Mouse (Mus musculus) layer of hippocampus, adult 18-20 months (tissue): Measurements from ENCODE around the gene 4930467E23Rik. TPM values are rescaled to one million over a fixed set of nuclear protein-coding genes. Genes with fewer than 3 reads are reported as not detected.
"Not testable (repeated sequence)": the region's sequence is repeated elsewhere in the genome, so short reads cannot be mapped to it uniquely, and the experiment has no call there.

ENCODE experiments used
- DNase-seq, 2 experiments: peaks; one replicate each; pipeline ENCODE4 v3.0.0; 2022; ENCODE audit warnings: low spot score in 2 of 2
- total RNA-seq, 2 experiments: library from RNA; stranded (reverse); gene quantifications; 2 replicates each; pipeline ENCODE4 v1.2.3; 2021

The 4930467E23Rik gene
- total RNA-seq, 2 experiments from 2014 or later: 0.61 to 0.62 TPM

GRCm38 (mm10) chr8:19709488-19709887, 19.9 kb upstream of the 4930467E23Rik start:
- DNase-seq: not testable (repeated sequence)

DNA sequence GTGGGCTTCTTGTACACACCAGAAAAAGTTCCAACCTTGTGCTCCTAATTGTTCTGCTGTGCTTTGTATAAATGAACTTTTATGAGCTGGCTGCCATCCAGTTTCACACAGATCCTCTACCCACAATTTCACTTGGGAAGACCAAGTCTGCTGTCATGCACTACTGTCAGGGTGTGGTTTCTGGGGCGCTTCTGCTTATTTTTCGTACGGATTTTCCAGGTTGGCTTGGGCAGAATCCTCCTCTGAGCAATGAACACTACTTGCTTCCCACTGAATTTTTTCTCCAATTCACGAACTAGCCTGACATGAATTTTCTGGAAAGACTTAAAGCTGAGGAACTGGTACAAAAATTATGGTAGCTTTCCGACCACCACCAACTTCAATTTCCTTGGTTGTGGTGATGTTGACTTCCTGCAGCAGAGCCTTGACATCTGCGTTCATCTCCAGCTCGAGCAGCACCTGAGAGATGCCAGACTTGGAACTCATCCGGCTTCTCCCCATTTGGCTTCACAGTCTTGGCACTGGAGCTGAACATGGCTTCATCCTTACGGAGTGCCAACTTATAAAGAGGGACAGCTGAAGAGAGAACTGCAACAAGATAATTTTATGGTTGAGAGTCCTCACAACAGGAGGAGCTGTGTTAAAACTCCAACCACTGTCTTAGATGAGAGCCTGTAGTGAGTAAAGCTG, 18.1 kb upstream of the 4930467E23Rik start:
- DNase-seq: not testable (repeated sequence)

DNA sequence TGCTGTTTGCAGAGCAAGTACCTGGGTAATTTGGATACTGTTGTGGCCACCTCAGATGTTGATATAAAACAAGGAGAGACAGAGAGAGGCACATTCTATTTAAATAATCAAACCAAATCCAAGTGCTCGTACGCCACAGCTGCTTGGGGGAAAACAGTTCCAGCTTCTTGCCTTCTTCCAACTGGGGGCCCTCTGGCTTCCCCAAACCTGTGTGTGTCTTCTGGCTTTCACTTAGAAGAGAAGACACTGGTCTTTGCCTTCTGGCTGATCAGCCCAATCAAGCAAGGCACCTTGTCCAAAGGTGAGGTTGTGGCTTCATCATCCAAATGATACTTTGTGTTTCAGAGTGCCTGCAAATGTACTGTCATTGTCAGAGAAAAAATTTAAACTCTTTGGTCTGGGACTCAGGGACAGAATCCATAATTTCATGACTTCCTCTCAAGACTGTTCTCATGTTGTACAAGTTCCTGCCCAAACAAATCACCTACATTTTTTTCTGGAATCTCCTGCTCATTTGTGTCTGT, 17.1 kb upstream of the 4930467E23Rik start:
- DNase-seq: not testable (repeated sequence)

- DNase-seq: not testable (repeated sequence)
Observed at GRCm38 (mm10) chr8:19712816-19713215, 16.6 kb upstream of the 4930467E23Rik start.

DNA sequence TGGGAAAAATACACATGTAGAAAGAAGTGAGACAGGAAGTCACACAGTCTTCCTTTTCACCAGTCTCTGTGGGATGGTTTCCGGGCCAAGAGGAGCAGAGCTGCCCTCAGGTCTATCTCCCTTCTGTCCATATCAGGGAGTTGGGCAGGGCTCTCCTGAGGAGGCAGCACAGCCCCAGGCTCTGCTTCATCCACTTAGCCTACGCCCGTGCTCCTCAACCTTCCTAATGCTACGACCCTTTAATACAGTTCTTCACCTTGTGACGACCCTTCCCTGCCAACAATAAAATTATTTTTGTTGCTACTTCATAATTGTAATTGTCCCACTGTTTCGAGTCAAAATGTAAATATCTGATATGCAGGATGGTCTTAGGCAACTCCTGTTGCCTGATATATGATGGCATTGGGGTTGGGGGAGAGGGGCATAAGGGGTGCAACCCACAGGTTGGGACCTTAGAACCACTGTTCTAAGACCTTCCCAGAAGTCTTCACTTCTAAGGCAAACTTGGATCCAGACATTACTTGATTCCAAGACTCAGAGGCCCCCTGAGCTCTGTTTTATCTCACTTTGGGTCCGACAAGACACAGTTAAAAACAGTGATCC, 16.0 kb upstream of the 4930467E23Rik start:
- not testable (repeated sequence) for DNase-seq

DNA sequence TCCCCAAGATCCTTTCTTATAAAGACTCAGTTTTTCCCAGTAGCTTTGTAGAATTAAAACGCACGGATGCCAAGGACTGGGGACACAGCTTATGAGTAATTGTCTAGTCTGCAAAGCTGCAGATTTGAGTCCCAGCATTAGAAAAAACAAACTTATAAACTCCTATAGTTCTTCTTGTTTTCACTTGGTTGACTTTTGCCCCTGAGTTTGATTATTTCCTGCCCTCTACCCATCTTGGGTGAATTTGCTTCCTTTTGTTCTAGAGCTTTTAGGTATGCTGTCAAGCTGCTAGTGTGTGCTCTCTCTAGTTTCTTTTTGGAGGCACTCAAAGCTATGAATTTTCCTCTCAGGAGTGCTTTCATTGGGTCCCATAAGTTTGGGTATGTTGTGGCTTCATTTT, 14.9 kb upstream of the 4930467E23Rik start:
- not testable (repeated sequence) for DNase-seq

- not testable (repeated sequence) for DNase-seq
Observed at GRCm38 (mm10) chr8:19715266-19715665, 14.1 kb upstream of the 4930467E23Rik start.

- not testable (repeated sequence) for DNase-seq
Observed at GRCm38 (mm10) chr8:19717851-19718250, 11.5 kb upstream of the 4930467E23Rik start.

- DNase-seq: not testable (repeated sequence)
Observed at GRCm38 (mm10) chr8:19719513-19719912, 9.9 kb upstream of the 4930467E23Rik start.

DNA sequence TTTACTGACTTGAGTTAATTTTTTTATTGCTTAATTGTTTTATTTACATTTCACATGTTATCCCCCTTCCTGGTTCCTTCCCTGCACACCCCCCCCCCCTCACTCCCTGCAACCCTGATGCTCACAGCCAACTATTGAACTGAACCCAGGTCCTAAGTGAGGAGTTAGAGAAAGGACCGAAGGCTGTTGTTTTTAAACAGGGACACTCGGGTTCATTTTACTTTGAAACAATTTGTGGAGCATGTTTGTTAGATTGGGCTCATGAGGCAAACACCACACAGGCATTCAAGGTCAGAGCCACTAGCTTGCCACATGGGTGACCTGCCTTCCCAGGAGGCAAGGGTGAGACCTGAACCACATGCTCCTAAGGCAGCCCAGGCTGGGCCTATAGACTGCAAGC, 4.5 kb upstream of the 4930467E23Rik start:
- not testable (repeated sequence) for DNase-seq

DNA sequence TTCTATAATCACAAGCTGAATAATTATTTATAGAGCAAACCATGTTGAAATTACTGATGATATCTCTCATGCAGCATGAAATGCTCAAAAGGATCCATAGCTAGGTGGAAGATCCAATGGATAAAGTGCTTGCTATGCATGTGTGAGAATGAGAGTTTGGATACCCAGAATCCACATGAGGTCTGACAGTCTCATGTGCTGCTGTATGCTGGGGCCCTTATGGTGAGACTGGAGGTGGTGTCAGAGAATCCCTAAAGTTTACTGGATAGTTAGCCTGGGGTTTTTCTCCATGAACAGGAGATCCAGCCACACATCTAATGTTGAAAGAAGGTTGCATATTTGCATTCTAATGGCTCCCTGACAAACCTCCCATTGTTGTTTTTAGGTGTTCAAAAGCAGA, 22.4 kb downstream of the 4930467E23Rik start:
- not testable (repeated sequence) for DNase-seq

- not testable (repeated sequence) for DNase-seq
Observed at GRCm38 (mm10) chr8:19754178-19754577, 24.8 kb downstream of the 4930467E23Rik start.

DNA sequence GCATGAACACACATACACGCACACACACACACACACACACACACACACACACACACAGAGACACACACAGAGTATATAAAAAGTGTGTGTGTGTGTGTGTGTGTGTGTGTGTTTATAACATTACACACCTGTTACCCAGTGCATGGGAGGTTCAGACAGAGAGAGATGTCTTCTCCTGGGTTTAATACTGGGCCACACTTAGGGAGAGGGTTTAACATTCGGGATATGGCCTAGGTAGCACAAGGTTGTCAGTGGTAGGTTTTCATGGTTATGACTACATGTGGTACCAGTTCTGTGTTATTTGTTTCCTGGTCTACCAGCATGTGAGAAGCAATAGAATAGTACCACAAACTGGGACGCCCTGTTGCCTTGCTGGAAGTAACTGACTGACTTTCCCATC, 25.6 kb downstream of the 4930467E23Rik start:
- DNase-seq: not testable (repeated sequence)

- not testable (repeated sequence) for DNase-seq
Observed at GRCm38 (mm10) chr8:19761660-19762059, 32.3 kb downstream of the 4930467E23Rik start.

DNA sequence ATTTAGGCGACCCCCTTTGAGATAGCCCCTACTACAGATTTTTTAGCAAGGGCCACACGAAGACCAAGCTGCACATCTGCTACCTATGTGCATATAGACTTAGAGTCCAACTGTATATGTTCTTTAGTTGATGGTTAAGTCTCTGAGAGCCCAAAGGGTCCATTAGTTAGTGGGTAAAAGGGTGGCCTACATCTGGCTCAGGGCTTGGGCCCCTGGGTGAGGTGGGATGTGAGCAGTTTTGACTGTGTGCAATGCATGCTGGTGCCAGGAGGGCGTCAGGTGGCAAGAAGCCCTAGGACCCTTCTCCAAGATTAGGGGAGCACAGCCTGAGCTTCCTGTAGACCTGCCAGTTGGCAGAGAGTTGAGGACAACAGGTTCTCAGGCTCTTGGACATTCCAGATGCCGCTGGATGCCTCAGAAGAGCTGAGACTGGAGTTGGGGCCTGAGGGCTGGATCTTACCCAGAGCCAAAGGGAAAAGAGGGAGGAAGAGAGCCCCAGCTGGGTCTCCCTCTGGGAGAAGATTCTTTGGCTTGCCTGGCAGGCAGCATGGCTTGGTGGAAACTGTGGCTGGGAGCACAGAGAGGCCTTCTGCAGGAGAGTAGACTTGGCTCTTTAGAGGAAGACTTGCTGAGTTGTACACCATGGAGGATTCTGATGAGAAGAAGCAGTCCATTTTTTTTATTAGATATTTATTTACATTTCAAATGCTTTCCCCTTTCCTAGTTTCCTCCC, 33.6 kb downstream of the 4930467E23Rik start:
- not testable (repeated sequence) for DNase-seq

- not testable (repeated sequence) for DNase-seq
Observed at GRCm38 (mm10) chr8:19765531-19765930, 36.2 kb downstream of the 4930467E23Rik start.

DNA sequence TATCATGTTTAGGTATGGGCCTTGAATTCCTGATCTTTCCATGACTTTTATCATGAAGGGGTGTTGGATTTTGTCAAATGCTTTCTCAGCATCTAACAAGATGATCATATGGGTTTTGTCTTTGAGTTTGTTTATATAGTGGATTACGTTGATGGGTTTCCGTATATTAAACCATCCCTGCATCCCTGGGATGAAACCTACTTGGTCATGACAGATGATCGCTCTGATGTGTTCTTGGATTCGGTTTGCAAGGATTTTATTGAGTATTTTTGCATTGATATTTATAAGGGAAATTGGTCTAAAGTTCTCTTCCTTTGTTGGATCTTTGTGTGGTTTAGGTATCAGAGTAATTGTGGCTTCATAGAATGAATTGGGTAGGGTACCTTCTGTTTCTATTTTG, 44.1 kb downstream of the 4930467E23Rik start:
- DNase-seq: not testable (repeated sequence)

GRCm38 (mm10) chr8:19776311-19776710, 46.9 kb downstream of the 4930467E23Rik start:
- not testable (repeated sequence) for DNase-seq

DNA sequence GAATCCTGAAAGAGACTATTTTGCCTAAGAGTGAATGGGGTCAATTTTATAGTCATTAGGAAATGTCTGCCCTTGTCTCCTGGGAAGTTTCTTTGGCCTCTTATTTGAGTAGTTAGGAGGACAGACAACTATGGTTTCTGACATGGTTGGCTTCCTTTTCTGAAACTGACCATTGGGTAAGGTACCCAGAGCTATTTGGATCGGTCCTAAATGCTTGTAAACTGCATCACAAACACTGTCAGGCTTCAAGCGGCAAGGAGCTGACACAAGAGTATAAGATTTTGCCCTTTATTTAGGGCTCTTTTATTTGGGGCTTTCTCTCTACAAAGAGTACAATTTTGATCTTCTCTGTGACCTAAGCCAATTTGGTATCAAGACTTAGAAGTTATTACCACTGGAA, 48.1 kb downstream of the 4930467E23Rik start:
- not testable (repeated sequence) for DNase-seq

DNA sequence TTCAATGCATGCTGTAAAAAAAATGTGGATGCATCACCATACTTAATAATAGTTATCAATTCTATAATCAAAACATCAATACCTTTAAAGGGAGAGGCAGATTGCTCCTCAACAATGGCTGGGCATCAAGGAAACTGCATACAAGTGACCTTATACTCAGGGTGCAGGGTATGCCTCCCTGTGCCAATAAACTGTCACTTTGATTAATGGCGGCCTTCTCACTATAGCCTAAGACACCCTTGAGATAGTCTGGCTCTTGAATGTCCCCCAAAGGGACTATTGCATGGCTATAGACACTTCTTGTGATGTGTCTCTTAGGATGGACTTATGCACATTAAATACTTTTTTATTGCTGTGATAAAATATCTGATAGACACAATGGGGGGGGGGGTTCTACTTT, 48.8 kb downstream of the 4930467E23Rik start:
- not testable (repeated sequence) for DNase-seq

DNA sequence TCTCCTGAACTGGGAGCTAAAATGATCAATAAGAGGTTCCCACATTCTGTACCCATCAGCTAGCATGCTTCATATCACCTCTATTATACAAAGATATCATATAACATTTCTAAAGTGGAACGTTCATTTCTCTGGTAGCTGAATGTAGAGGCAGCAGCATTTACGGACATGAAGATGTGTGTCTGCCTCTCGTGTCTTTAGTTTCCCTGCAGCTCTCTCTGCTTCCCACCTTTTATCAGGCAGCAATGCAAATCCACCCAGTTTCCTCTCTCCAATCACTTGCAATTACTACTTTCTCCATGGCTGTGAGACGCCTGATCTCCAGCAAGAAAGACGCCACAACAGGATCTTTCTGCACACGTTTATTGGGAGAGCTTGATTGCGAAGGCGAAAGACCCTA, 49.5 kb downstream of the 4930467E23Rik start:
- DNase-seq: not testable (repeated sequence)

GRCm38 (mm10) chr8:19780212-19780611, 50.8 kb downstream of the 4930467E23Rik start:
- DNase-seq: not testable (repeated sequence)
